24 mouse cellular contexts compared by ENCODE assay signal in the genomic region with DNA sequence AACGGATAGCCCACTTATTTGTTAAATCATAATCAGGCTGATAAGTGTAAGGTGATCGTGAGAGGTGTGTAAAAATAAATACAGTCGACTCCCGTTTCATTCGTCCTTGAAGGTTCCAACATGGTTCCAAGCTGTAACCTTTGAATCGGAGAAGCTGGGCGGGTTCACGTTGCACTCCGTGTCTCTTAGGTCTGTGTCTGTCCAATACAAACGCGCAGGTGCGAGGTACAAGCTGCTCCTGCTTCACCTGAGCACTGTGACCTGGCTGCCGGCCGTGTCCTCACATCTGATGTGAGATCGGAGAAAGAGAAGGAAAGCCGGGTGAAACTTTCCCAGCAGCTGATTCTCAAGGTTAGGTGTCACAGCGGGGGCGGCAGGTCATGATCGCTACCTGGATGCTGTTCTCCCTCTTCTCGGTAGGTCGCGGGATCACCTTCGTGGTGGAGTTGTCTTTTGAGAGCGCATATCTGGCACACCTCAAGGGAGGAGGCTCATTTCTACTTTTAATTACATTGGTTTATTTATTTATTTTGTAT.
DNase-seq lines count a peak whose midpoint lies in the region; ATAC-seq and TF ChIP-seq lines count a peak whose summit lies in the region.
"Had no signal": no experiment of that assay in that cellular context is flagged by ENCODE, and none has a peak within 500 bp of the region (broad histone marks: within the 10 kb centered on the region; RNA-seq: fewer than 3 reads in every experiment).

No protein-coding gene starts in this region.

- peaks cover 10% of the 10 kb centered on the region for H3K36me3 ChIP-seq in heart, embryonic 10.5 days
- H3K36me3 ChIP-seq in hindbrain, embryonic 12.5 days: no peaks in the 10 kb centered on the region
- H3K36me3 ChIP-seq in hindbrain, embryonic 11.5 days (ENCODE audit: control insufficient read depth, insufficient read depth, low read length): no peaks in the 10 kb centered on the region
- H3K36me3 ChIP-seq in small intestine, adult 2 months (ENCODE audit: control insufficient read depth, insufficient read depth, low read length): no peaks in the 10 kb centered on the region
- H3K36me3 ChIP-seq: embryonic facial prominence, embryonic 12.5 days had no signal

- peaks cover 44% of the 10 kb centered on the region for H3K4me1 ChIP-seq in heart, embryonic 10.5 days
- H3K4me1 ChIP-seq in hindbrain, embryonic 12.5 days: peaks cover 38% of the 10 kb centered on the region
- peaks cover 6% of the 10 kb centered on the region for H3K4me1 ChIP-seq in hindbrain, embryonic 11.5 days (replicated peaks; ENCODE audit: control insufficient read depth, insufficient read depth, low read length)
- 0 out of 2 replicates have a peak, but pooled peaks cover 2% of the 10 kb centered on the region for H3K4me1 ChIP-seq in small intestine, adult 2 months (ENCODE audit: control insufficient read depth, insufficient read depth, insufficient read length, low read length)

- no peak overlapping the region for H3K4me2 ChIP-seq in hindbrain, embryonic 12.5 days (replicated peaks)
- H3K4me2 ChIP-seq in hindbrain, embryonic 11.5 days (replicated peaks; ENCODE audit: low read depth, low read length): no peak overlapping the region
- H3K4me2 ChIP-seq: embryonic facial prominence, embryonic 12.5 days; midbrain, embryonic 11.5 days had no signal

- H3K27me3 ChIP-seq in heart, embryonic 10.5 days (ENCODE audit: insufficient read depth, poor library complexity, severe bottlenecking): no peaks in the 10 kb centered on the region
- H3K27me3 ChIP-seq in hindbrain, embryonic 12.5 days: no peaks in the 10 kb centered on the region
- no peaks in the 10 kb centered on the region for H3K27me3 ChIP-seq in hindbrain, embryonic 11.5 days (ENCODE audit: control insufficient read depth, insufficient read depth, low read length)
- no peaks in the 10 kb centered on the region for H3K27me3 ChIP-seq in small intestine, adult 2 months (ENCODE audit: control insufficient read depth, insufficient read depth, low read length)
- H3K27me3 ChIP-seq: embryonic facial prominence, embryonic 12.5 days had no signal

- no peak for TF ChIP-seq CTCF in small intestine, adult 2 months (IDR thresholded peaks at IDR 0.05; ENCODE audit: extremely low read depth, insufficient read length, insufficient replicate concordance, low read depth, low read length)

- no peak for ATAC-seq in hindbrain, embryonic 12.5 days (ENCODE audit: low FRiP score)
- ATAC-seq in hindbrain, embryonic 11.5 days (ENCODE audit: low FRiP score): no peak
- ATAC-seq in megakaryocyte-erythroid progenitor cell, adult 5-6 weeks (replicated peaks; ENCODE audit: low FRiP score, low TSS enrichment, poor library complexity, severe bottlenecking): no peak
- ATAC-seq: inflammation-experienced regulatory T-cells, adult 6 months had no signal

- H3K9ac ChIP-seq in hindbrain, embryonic 12.5 days: no peak overlapping the region
- no peak overlapping the region for H3K9ac ChIP-seq in hindbrain, embryonic 11.5 days (ENCODE audit: low read depth, low read length)
- H3K9ac ChIP-seq: embryonic facial prominence, embryonic 12.5 days; liver, embryonic 14.5 days; lung, embryonic 14.5 days had no signal

- peak overlapping the region; percentile 13; the same call in 1 of the 2 replicates for H3K27ac ChIP-seq in heart, embryonic 10.5 days
- H3K27ac ChIP-seq in hindbrain, embryonic 12.5 days: 0 out of 2 replicates have a peak overlapping the region, but pooled peaks have one; percentile 75
- H3K27ac ChIP-seq in hindbrain, embryonic 11.5 days (ENCODE audit: low read depth, low read length): no peak overlapping the region
- no peak overlapping the region for H3K27ac ChIP-seq in small intestine, adult 2 months (ENCODE audit: insufficient read depth, low read depth, low read length)
- H3K27ac ChIP-seq: liver, embryonic 14.5 days had no signal

- no peak overlapping the region for H3K4me3 ChIP-seq in heart, embryonic 10.5 days
- no peak overlapping the region for H3K4me3 ChIP-seq in hindbrain, embryonic 12.5 days
- no peak overlapping the region for H3K4me3 ChIP-seq in hindbrain, embryonic 11.5 days (ENCODE audit: low read depth, low read length)
- H3K4me3 ChIP-seq in small intestine, adult 2 months (ENCODE audit: low read depth, low read length): peak overlapping the region; percentile 7; the same call in 1 of the 2 replicates
- H3K4me3 ChIP-seq: embryonic facial prominence, embryonic 12.5 days had no signal

- H3K9me3 ChIP-seq in heart, embryonic 10.5 days: no peaks in the 10 kb centered on the region
- no peaks in the 10 kb centered on the region for H3K9me3 ChIP-seq in hindbrain, embryonic 12.5 days (replicated peaks)
- H3K9me3 ChIP-seq in hindbrain, embryonic 11.5 days (ENCODE audit: control insufficient read depth, low read length): no peaks in the 10 kb centered on the region
- H3K9me3 ChIP-seq: embryonic facial prominence, embryonic 12.5 days had no signal

- no peak for DNase-seq in heart, embryonic 10.5 days (ENCODE audit: low spot score)
- no peak for DNase-seq in heart, postnatal 10 days
- no peak for DNase-seq in hindbrain, embryonic 11.5 days (ENCODE audit: low spot score)
- DNase-seq in ZHBTc4 (ENCODE audit: low read depth, low spot score): peak; percentile 62
- DNase-seq: adrenal gland, postnatal 10 days; B cell, adult 2 months; cerebellum, adult 11 months; cerebellum, adult 9-10 months; cerebellum, postnatal 36 days; gastrocnemius, postnatal 25 days; heart, adult 2 months; kidney, adult 9 months; kidney, postnatal 14 days; liver; lung, embryonic 14.5 days; thymus, adult 2 months; thymus, postnatal 36 days had no signal

- no peak for TF ChIP-seq POLR2A in small intestine, adult 2 months (IDR thresholded peaks at IDR 0.05; ENCODE audit: low read depth, low read length)

- 82% methylated on average over 24 of the region's 24 CpGs for WGBS in heart, embryonic 10.5 days
- 86% methylated on average over 24 of the region's 24 CpGs for WGBS in hindbrain, embryonic 12.5 days
- WGBS in hindbrain, embryonic 11.5 days: 84% methylated on average over 24 of the region's 24 CpGs
- WGBS in small intestine, adult 2 months: 56% methylated on average over 24 of the region's 24 CpGs

- intact Hi-C loops in heart, postnatal 10 days (cut with DNase I): no loop called here

Comparison
In these comparisons a context has a peak if more than half of its experiments do, and no peak if none do; other contexts are left out.
1. H3K27ac ChIP-seq: peak in heart, embryonic 10.5 days (single experiment) and hindbrain, embryonic 12.5 days (single experiment); none in hindbrain, embryonic 11.5 days (single experiment) and small intestine, adult 2 months (single experiment).